Mouse (Mus musculus) MEL (cell line): Measurements from ENCODE around the gene Dlgap3.

ENCODE experiments used
- CTCF ChIP-seq, 3 experiments: IDR thresholded peaks in 2 of 3; conservative IDR thresholded peaks in 1 of 3; 2 replicates each; pipeline ENCODE4 v1.5.1; 2011 to 2012; ENCODE audit warnings: low read length in 3 of 3, low read depth in 2 of 3, mild to moderate bottlenecking in 2 of 3, improper control_type of control experiment in 1 of 3, inconsistent platforms in 1 of 3, mixed read lengths in 1 of 3, moderate library complexity in 1 of 3; ENCODE audit not compliant: control insufficient read depth in 1 of 3, insufficient read depth in 1 of 3, poor library complexity in 1 of 3, severe bottlenecking in 1 of 3
- EP300 ChIP-seq, 2 experiments: IDR thresholded peaks; 2 replicates each; pipeline ENCODE4 v1.6.1; 2011; ENCODE audit warnings: improper control_type of control experiment in 2 of 2, low read length in 2 of 2, low read depth in 1 of 2, mild to moderate bottlenecking in 1 of 2
- NRF1 ChIP-seq: IDR thresholded peaks from 2 replicates; pipeline ENCODE4 v1.6.1; 2014; ENCODE audit warnings: low read depth, mild to moderate bottlenecking, inconsistent platforms, low read length, improper control_type of control experiment, moderate library complexity; ENCODE audit not compliant: poor library complexity, insufficient read depth, severe bottlenecking

GRCm38 (mm10) chr4:127170866-127171265, 1.9 kb downstream of the Dlgap3 start:
- TF ChIP-seq CTCF (IDR thresholded peaks at IDR 0.05 in 2 of 3, conservative IDR thresholded peaks at IDR 0.05 in 1 of 3; ENCODE audit: control insufficient read depth in 1 of 3, insufficient read depth in 1 of 3, low read depth in 2 of 3, low read length in 3 of 3, poor library complexity in 1 of 3, severe bottlenecking in 1 of 3) (no peak), NRF1 (no peak), EP300 (IDR thresholded peaks at IDR 0.05; ENCODE audit: low read depth in 1 of 2, low read length in 2 of 2) (no peak)
